Mouse (Mus musculus) 3T3-L1 (cell line): ENCODE data around the gene Scyl3.

Experiments
- DNase-seq: peaks from one replicate; pipeline ENCODE4 v3.0.0-alpha.2; 2015; ENCODE audit warnings: low read depth, low spot score

The Scyl3 gene

DNA sequence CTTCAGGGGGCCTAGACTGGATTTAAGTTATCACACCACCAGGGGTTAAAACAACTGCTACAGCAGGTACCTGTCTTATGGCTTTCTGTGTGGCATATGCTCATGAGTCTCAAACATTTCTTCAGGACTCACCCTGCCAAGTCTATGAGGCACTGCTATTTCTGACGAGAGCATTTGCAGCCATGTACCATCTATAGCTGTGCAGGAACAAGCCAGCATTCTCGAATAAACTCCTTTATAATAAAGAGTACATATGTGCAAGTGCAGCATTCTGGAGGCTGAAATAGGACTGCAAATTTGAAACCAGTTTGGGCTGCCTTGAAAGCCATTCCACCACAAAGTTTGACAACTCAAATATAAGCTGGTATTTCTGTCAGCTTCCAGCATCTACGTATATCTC, 29.1 kb downstream of the Scyl3 start:
- no peak for DNase-seq

GRCm38 (mm10) chr1:163964008-163964689, 35.2 kb downstream of the Scyl3 start:
- no peak for DNase-seq

GRCm38 (mm10) chr1:163974471-163974870, 45.6 kb downstream of the Scyl3 start:
- peak; percentile 75 for DNase-seq

DNA sequence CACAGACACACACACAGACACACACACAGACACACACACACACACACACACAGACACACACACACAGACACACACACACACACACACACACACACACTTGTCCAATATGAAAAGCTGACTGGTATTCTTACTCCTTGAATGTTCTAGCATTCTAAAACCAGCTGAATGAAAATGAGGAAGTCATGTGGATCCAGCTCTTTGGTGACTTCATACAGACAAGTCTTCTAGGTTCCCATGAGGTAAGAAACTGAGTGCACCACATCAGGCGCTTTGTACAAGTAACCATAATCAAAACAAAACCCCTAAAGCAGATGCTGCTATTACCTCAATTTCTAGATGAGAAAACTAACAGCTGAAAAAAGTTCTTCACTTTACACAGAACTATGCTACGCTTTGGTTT, 46.2 kb downstream of the Scyl3 start:
- DNase-seq, result no peak

DNA sequence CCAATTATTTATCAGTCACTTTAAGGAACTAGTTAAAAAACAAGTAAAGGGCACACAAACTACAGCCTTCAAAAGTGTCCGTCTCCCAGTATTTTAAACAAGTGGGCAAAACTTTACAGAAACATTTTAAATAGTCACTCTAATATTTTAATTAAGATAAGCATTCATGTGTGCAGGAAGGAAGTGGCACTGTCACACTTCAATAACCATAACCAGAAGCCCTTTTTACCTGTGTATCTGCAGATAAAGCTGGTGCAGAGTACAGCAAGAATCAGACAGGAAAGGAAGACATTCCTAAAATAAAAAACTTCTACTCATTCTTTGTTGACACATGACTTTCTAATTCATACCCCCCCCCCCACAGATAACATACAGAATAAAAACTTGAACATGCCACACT, 47.6 kb downstream of the Scyl3 start:
- DNase-seq, result no peak

DNA sequence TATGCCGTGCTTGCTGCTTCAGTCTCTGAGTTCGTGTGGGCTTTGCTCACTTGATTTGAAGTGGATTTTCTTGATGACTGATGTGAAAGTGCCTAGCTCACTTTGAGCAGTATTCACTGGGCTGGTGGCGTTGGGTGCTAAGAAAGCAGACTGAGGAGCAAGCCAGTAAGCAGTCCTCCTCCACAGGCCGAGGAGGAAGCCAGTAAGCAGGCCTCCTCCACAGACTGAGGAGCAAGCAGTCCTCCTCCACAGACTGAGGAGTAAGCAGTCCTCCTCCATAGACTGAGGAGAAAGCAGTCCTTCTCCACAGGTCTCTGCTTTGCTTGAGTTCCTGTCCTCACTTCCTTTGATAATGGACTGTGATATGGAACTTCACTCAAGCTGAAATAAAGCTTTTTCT, 63.5 kb downstream of the Scyl3 start:
- DNase-seq, result no peak

GRCm38 (mm10) chr1:163994173-163994720, 65.3 kb downstream of the Scyl3 start:
- DNase-seq, result no peak

DNA sequence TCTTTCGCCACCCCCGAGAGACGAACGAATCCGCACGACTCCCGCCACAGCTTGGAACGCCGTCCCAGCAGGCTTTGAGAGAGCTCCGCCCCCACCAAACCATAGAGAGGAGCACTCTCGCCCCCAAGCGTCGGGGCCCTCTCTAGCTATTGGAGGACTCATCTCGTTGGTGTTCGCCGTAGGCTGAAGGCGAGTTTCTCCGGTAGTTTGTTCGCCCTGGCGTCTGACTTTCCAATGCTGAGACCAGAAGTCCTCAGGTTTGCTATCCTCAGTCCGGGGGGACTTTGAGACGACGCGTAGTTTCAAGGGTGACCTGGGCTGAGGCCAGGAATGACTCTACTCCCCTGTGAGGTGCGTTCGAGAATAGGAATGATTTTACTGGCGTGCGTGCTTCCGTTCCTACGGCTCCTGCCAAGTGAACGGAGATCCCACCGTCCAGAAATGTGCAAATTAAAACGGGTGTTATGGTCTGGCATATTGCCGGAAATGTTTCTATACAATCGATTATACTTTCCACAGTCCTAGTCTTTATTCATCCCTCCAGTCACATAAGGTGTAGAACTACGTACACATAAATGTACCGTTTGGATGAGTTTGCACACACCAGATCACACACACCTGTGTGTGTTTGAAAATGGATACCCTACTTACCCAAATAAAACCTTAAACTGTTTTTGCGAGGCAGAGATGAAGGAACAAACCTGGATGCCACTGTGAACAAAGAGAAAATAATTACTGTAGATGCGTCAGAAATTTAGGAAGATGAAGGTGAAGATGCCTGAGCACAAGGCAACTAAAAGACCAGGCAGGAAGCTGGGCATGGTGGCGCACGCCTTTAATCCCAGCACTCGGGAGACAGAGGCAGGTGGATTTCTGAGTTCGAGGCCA, 66.1 kb downstream of the Scyl3 start, which contains the start of the genes BC055324 and Mettl18:
BC055324 (minus strand) TSS at position 76 of the 888 bp plus-strand sequence.
Mettl18 (plus strand) TSS at position 169 of the 888 bp plus-strand sequence.
- peak; percentile 94 for DNase-seq

GRCm38 (mm10) chr1:163995609-163995913, 66.7 kb downstream of the Scyl3 start:
- no peak for DNase-seq

GRCm38 (mm10) chr1:164001831-164002452, 73.0 kb downstream of the Scyl3 start:
- no peak for DNase-seq

DNA sequence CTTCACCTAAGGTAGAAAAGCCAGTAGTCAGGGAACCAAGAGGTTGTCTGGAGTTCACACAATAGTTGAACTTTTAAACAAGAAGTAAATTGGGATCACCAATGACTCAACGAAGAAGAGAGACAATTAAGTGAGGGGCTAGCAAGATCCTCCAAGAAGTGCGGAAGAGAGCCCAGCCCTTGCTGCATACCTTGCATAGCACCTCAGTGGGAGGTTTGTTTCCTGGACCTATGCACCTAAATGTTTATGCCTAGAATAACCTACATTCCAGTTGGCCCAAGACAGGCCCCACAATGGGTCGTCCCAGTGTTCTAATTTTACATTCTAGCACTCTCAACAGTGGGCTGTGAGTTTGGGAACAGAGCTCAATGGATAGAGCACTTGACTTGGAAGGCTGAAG, 75.4 kb downstream of the Scyl3 start:
- no peak for DNase-seq
